Mouse (Mus musculus): ENCODE data around the gene Ptprk.

DNA sequence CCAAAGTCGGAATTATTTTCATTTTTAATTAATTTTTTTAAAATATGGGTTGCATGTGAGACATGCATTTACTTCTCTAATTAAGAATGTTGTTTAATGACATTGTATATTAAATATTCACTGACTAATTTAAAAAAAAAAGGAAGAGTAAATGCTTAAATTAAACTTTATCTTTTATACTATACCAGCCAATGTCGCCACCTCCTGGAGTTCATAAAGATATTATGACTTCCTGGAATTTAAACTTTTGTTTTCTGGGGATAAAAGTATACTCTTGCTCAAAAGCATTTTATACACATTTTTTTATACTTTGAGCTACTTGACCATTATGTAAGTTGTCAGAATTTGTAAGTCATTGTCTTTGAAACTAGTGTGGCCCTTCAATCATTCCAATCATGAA is 477.4 kb downstream of the Ptprk start:
- TF ChIP-seq CTCF (IDR thresholded peaks at IDR 0.05; ENCODE audit: borderline replicate concordance, insufficient read depth, low read depth, low read length) (no peak), POLR2A (IDR thresholded peaks at IDR 0.05; ENCODE audit: borderline replicate concordance, insufficient read depth, low read length) (no peak)

Data from cerebellum, adult 2 months (tissue).